Mouse (Mus musculus): ENCODE measurements at regions not wholly inside any gene's neighbourhood (a gene's known extent, or its start where the extent isn't known, plus 50 kb on each side); places are given as distances from the start of the nearest gene placed in this dataset.

GRCm38 (mm10) chr15:62220620-62221019, 1297.8 kb upstream of the A1bg start:
- H3K4me2 ChIP-seq (ENCODE audit: low read depth): no peak overlapping the region
- H3K4me3 ChIP-seq: no peak overlapping the region
- no peak for TF ChIP-seq REST (IDR thresholded peaks at IDR 0.05; ENCODE audit: insufficient read depth, insufficient read length)
- no peak for TF ChIP-seq TCF3 (IDR thresholded peaks at IDR 0.05; ENCODE audit: insufficient read length, low read depth)
- no peak for TF ChIP-seq CEBPB (IDR thresholded peaks at IDR 0.05; ENCODE audit: insufficient read depth, poor library complexity, severe bottlenecking)
- no peak for TF ChIP-seq POLR2AphosphoS2 (IDR thresholded peaks at IDR 0.05; ENCODE audit: insufficient read length, low read depth)
- no peak for TF ChIP-seq MYOG (IDR thresholded peaks at IDR 0.05; ENCODE audit: control insufficient read depth in 1 of 3, insufficient read depth in 1 of 3, insufficient read length in 2 of 3, low read depth in 2 of 3)
- no peak for TF ChIP-seq MYOD1 (IDR thresholded peaks at IDR 0.05; ENCODE audit: control insufficient read depth in 1 of 3, insufficient read length in 2 of 3, low read depth in 2 of 3)
- TF ChIP-seq TCF12 (IDR thresholded peaks at IDR 0.05; ENCODE audit: insufficient read depth, poor library complexity, severe bottlenecking): no peak
- no peak for TF ChIP-seq MAX (IDR thresholded peaks at IDR 0.05; ENCODE audit: low read depth)
- no peak for TF ChIP-seq POLR2A (IDR thresholded peaks at IDR 0.05; ENCODE audit: insufficient read length, low read depth)
- TF ChIP-seq SRF (IDR thresholded peaks at IDR 0.05; ENCODE audit: control insufficient read depth, insufficient read length, low read depth): no peak
- no peak for TF ChIP-seq USF1 (IDR thresholded peaks at IDR 0.05; ENCODE audit: low read depth)
- no peak for TF ChIP-seq E2F4 (IDR thresholded peaks at IDR 0.05; ENCODE audit: insufficient read depth)
- H3K79me2 ChIP-seq (ENCODE audit: control insufficient read depth, insufficient read depth): peaks cover 10% of the 10 kb centered on the region
- no peaks in the 10 kb centered on the region for H3K27me3 ChIP-seq (ENCODE audit: control insufficient read depth, insufficient read depth, insufficient read length)
- no peak overlapping the region for H3ac ChIP-seq (ENCODE audit: control insufficient read depth, insufficient read length)
- peaks cover 4% of the 10 kb centered on the region for H3K36me3 ChIP-seq (ENCODE audit: control insufficient read depth, insufficient read depth)

- Histone ChIP-seq H3K79me2 (ENCODE audit: control insufficient read depth, insufficient read depth) (peaks cover 10% of the 10 kb centered on the region), H3K4me2 (ENCODE audit: low read depth) (no peak overlapping the region), H3K36me3 (ENCODE audit: control insufficient read depth, insufficient read depth) (peaks cover 8% of the 10 kb centered on the region), H3ac (ENCODE audit: control insufficient read depth, insufficient read length) (no peak overlapping the region), H3K27me3 (ENCODE audit: control insufficient read depth, insufficient read depth, insufficient read length) (no peaks in the 10 kb centered on the region), H3K4me3 (no peak overlapping the region)
- no peak for TF ChIP-seq TCF3 (IDR thresholded peaks at IDR 0.05; ENCODE audit: insufficient read length, low read depth)
- TF ChIP-seq POLR2AphosphoS2 (IDR thresholded peaks at IDR 0.05; ENCODE audit: insufficient read length, low read depth): no peak
- TF ChIP-seq E2F4 (IDR thresholded peaks at IDR 0.05; ENCODE audit: insufficient read depth): no peak
- TF ChIP-seq SRF (IDR thresholded peaks at IDR 0.05; ENCODE audit: control insufficient read depth, insufficient read length, low read depth): no peak
- no peak for TF ChIP-seq MYOG (IDR thresholded peaks at IDR 0.05; ENCODE audit: control insufficient read depth in 1 of 3, insufficient read depth in 1 of 3, insufficient read length in 2 of 3, low read depth in 2 of 3)
- no peak for TF ChIP-seq MAX (IDR thresholded peaks at IDR 0.05; ENCODE audit: low read depth)
- no peak for TF ChIP-seq REST (IDR thresholded peaks at IDR 0.05; ENCODE audit: insufficient read depth, insufficient read length)
- TF ChIP-seq TCF12 (IDR thresholded peaks at IDR 0.05; ENCODE audit: insufficient read depth, poor library complexity, severe bottlenecking): no peak
- no peak for TF ChIP-seq USF1 (IDR thresholded peaks at IDR 0.05; ENCODE audit: low read depth)
Measured at GRCm38 (mm10) chr15:62219934-62220540, 1297.2 kb upstream of the A1bg start.

- Histone ChIP-seq H3K27me3 (ENCODE audit: control insufficient read depth, insufficient read depth, insufficient read length) (no peaks in the 10 kb centered on the region), H3K4me3 (no peak overlapping the region), H3K79me2 (ENCODE audit: control insufficient read depth, insufficient read depth) (no peaks in the 10 kb centered on the region), H3K4me2 (ENCODE audit: low read depth) (no peak overlapping the region), H3K36me3 (ENCODE audit: control insufficient read depth, insufficient read depth) (peaks cover 8% of the 10 kb centered on the region), H3ac (ENCODE audit: control insufficient read depth, insufficient read length) (no peak overlapping the region)
- TF ChIP-seq MYOG (IDR thresholded peaks at IDR 0.05; ENCODE audit: control insufficient read depth in 1 of 3, insufficient read depth in 1 of 3, insufficient read length in 2 of 3, low read depth in 2 of 3) (no peak), TCF3 (IDR thresholded peaks at IDR 0.05; ENCODE audit: insufficient read length, low read depth) (no peak), MAX (IDR thresholded peaks at IDR 0.05; ENCODE audit: low read depth) (no peak), SRF (IDR thresholded peaks at IDR 0.05; ENCODE audit: control insufficient read depth, insufficient read length, low read depth) (no peak), POLR2A (IDR thresholded peaks at IDR 0.05; ENCODE audit: insufficient read length, low read depth) (no peak), REST (IDR thresholded peaks at IDR 0.05; ENCODE audit: insufficient read depth, insufficient read length) (no peak), MYOD1 (IDR thresholded peaks at IDR 0.05; ENCODE audit: control insufficient read depth in 1 of 3, insufficient read length in 2 of 3, low read depth in 2 of 3) (no peak)
Measured at GRCm38 (mm10) chr15:62218346-62219080, 1295.7 kb upstream of the A1bg start.

GRCm38 (mm10) chr15:62216688-62217477, 1294.1 kb upstream of the A1bg start:
- Histone ChIP-seq H3K4me3 (no peak overlapping the region), H3K4me2 (ENCODE audit: low read depth) (no peak overlapping the region), H3K36me3 (ENCODE audit: control insufficient read depth, insufficient read depth) (peaks cover 8% of the 10 kb centered on the region), H3K79me2 (ENCODE audit: control insufficient read depth, insufficient read depth) (no peaks in the 10 kb centered on the region), H3ac (ENCODE audit: control insufficient read depth, insufficient read length) (no peak overlapping the region), H3K27me3 (ENCODE audit: control insufficient read depth, insufficient read depth, insufficient read length) (no peaks in the 10 kb centered on the region)
- TF ChIP-seq POLR2A (IDR thresholded peaks at IDR 0.05; ENCODE audit: insufficient read length, low read depth): no peak
- no peak for TF ChIP-seq MYOG (IDR thresholded peaks at IDR 0.05; ENCODE audit: control insufficient read depth in 1 of 3, insufficient read depth in 1 of 3, insufficient read length in 2 of 3, low read depth in 2 of 3)
- TF ChIP-seq REST (IDR thresholded peaks at IDR 0.05; ENCODE audit: insufficient read depth, insufficient read length): no peak
- TF ChIP-seq TCF12 (IDR thresholded peaks at IDR 0.05; ENCODE audit: insufficient read depth, poor library complexity, severe bottlenecking): no peak
- TF ChIP-seq MYOD1 (IDR thresholded peaks at IDR 0.05; ENCODE audit: control insufficient read depth in 1 of 3, insufficient read length in 2 of 3, low read depth in 2 of 3): no peak
- no peak for TF ChIP-seq POLR2AphosphoS2 (IDR thresholded peaks at IDR 0.05; ENCODE audit: insufficient read length, low read depth)
- no peak for TF ChIP-seq TCF3 (IDR thresholded peaks at IDR 0.05; ENCODE audit: insufficient read length, low read depth)
- no peak for TF ChIP-seq E2F4 (IDR thresholded peaks at IDR 0.05; ENCODE audit: insufficient read depth)
- TF ChIP-seq USF1 (IDR thresholded peaks at IDR 0.05; ENCODE audit: low read depth): no peak
- no peak for TF ChIP-seq SRF (IDR thresholded peaks at IDR 0.05; ENCODE audit: control insufficient read depth, insufficient read length, low read depth)
- TF ChIP-seq MAX (IDR thresholded peaks at IDR 0.05; ENCODE audit: low read depth): no peak
- no peak for TF ChIP-seq CEBPB (IDR thresholded peaks at IDR 0.05; ENCODE audit: insufficient read depth, poor library complexity, severe bottlenecking)
